Mouse (Mus musculus) brain, embryonic 18.5 days (tissue): Measurements from ENCODE around the gene Fam71e2.

Source experiments
- DNase-seq: peaks from one replicate; pipeline ENCODE4 v3.0.0-alpha.2; 2012; ENCODE audit warnings: low read depth, low spot score

Gene Fam71e2

GRCm38 (mm10) chr7:4739041-4739543 lies 32.0 kb downstream of the Fam71e2 start:
- no peak for DNase-seq

- DNase-seq, result no peak
Observed at GRCm38 (mm10) chr7:4732968-4733392, 38.1 kb downstream of the Fam71e2 start.

- DNase-seq, result no peak
Observed at GRCm38 (mm10) chr7:4731090-4731489, 40.0 kb downstream of the Fam71e2 start.

GRCm38 (mm10) chr7:4725169-4725568 lies 45.9 kb downstream of the Fam71e2 start, which contains the start of gene Tmem150b:
Gene Tmem150b, minus strand, starts transcription at chr7:4725249.
- DNase-seq, result no peak

GRCm38 (mm10) chr7:4724359-4724758 lies 46.7 kb downstream of the Fam71e2 start:
- DNase-seq, result no peak

GRCm38 (mm10) chr7:4723508-4723907 lies 47.6 kb downstream of the Fam71e2 start:
- no peak for DNase-seq

- no peak for DNase-seq
Observed at GRCm38 (mm10) chr7:4719276-4719675, 51.8 kb downstream of the Fam71e2 start.

GRCm38 (mm10) chr7:4716955-4717354 lies 54.1 kb downstream of the Fam71e2 start:
- no peak for DNase-seq

GRCm38 (mm10) chr7:4712594-4712993 lies 58.5 kb downstream of the Fam71e2 start:
- DNase-seq, result no peak

GRCm38 (mm10) chr7:4705098-4705497 lies 66.0 kb downstream of the Fam71e2 start:
- no peak for DNase-seq
